Mouse (Mus musculus) stomach, postnatal 0 days (tissue): ENCODE measurements around the gene Spout1. TPM values are rescaled to one million over a fixed set of nuclear protein-coding genes. Genes with fewer than 3 reads are reported as not detected.
"Not testable (repeated sequence)": the region's sequence is repeated elsewhere in the genome, so short reads cannot be mapped to it uniquely, and the experiment has no call there.

ENCODE experiments used
- ATAC-seq: fragments of 200-750 bp; cut with Nextera tagmentation; 2 replicates; pipeline ENCODE4 v1.8.0; 2017; ENCODE audit not compliant: low FRiP score, low TSS enrichment
- DNase-seq: peaks from one replicate; pipeline ENCODE4 v3.0.0-alpha.2; 2016; ENCODE audit warnings: low spot score
- H3K27ac ChIP-seq: fragments of 300-500 bp; sonication (generic); replicated peaks from 2 replicates; pipeline ENCODE4 v1.5.1; 2014; ENCODE audit warnings: mild to moderate bottlenecking, control low read depth
- H3K27me3 ChIP-seq: fragments of 300-500 bp; sonication (generic); 2 replicates; pipeline ENCODE4 v1.6.1; 2014; ENCODE audit warnings: low read length; ENCODE audit not compliant: control insufficient read depth, insufficient read depth
- H3K36me3 ChIP-seq: fragments of 300-500 bp; sonication (generic); 2 replicates; pipeline ENCODE4 v1.6.1; 2014; ENCODE audit warnings: low read length, mixed read lengths; ENCODE audit not compliant: control insufficient read depth, insufficient read depth
- H3K4me1 ChIP-seq: fragments of 300-500 bp; sonication (generic); replicated peaks from 2 replicates; pipeline ENCODE4 v1.6.1; 2014; ENCODE audit warnings: antibody characterized with exemption; ENCODE audit not compliant: control insufficient read depth, insufficient read depth
- H3K4me2 ChIP-seq: fragments of 300-500 bp; sonication (generic); replicated peaks from 2 replicates; pipeline ENCODE4 v1.6.1; 2014; ENCODE audit warnings: low read depth, mild to moderate bottlenecking, control low read depth, moderate library complexity
- H3K4me3 ChIP-seq: fragments of 300-500 bp; sonication (generic); 2 replicates; pipeline ENCODE4 v1.5.1; 2014; ENCODE audit warnings: low read depth, low read length, control low read depth
- H3K9ac ChIP-seq: fragments of 300-500 bp; sonication (generic); 2 replicates; pipeline ENCODE4 v1.6.1; 2014; ENCODE audit warnings: mild to moderate bottlenecking, low read length, control low read depth, mixed read lengths
- H3K9me3 ChIP-seq: fragments of 300-500 bp; sonication (generic); 2 replicates; pipeline ENCODE4 v1.6.1; 2016; ENCODE audit warnings: low read length; ENCODE audit not compliant: control insufficient read depth
- CTCF ChIP-seq: IDR thresholded peaks from 2 replicates; pipeline ENCODE4 v1.5.1; 2016; ENCODE audit warnings: antibody characterized with exemption, low read depth, mild to moderate bottlenecking, moderate library complexity
- EP300 ChIP-seq: optimal IDR thresholded peaks from 2 replicates; pipeline ENCODE3; 2016; ENCODE audit warnings: antibody characterized with exemption
- WGBS: fragments of 180-500 bp; shearing (Covaris S2); extraction: QIAGEN DNeasy Blood & Tissue Kit; methylation state at CpG from one replicate; pipeline ENCODE4 v1.1.7; 2014; 5-methylcytosine and 5-hydroxymethylcytosine counted together
- polyA plus RNA-seq: library from polyadenylated mRNA; unstranded; fragments of >200 nt; fragmentation: Nextera tagmentation; extraction: Ambion mirVana; gene quantifications from 2 replicates; pipeline ENCODE4 v1.2.1, GENCODE M21; 2015

Gene Spout1
- polyA plus RNA-seq, 1 experiment from 2014 or later, result 24.0 TPM

- no peak for DNase-seq
- H3K9ac ChIP-seq, result no peak overlapping the region
- no peak overlapping the region for H3K4me2 ChIP-seq
- no peaks in the 10 kb centered on the region for H3K27me3 ChIP-seq
- H3K9me3 ChIP-seq, result no peaks in the 10 kb centered on the region
- H3K36me3 ChIP-seq, result no peaks in the 10 kb centered on the region
- WGBS, result 76% methylated on average over 6 of the region's 6 CpGs
- H3K4me1 ChIP-seq, result no peaks in the 10 kb centered on the region
- no peak overlapping the region for H3K27ac ChIP-seq
- no peak overlapping the region for H3K4me3 ChIP-seq
- ATAC-seq, result no peak
- TF ChIP-seq CTCF (no peak), EP300 (no peak)
Observed at GRCm38 (mm10) chr2:30185276-30185675, 7.0 kb upstream of the Spout1 start.

- H3K4me1 ChIP-seq, result no peaks in the 10 kb centered on the region
- TF ChIP-seq EP300 (no peak), CTCF (no peak)
- ATAC-seq, result no peak
- no peak overlapping the region for H3K9ac ChIP-seq
- 71% methylated on average over 3 of the region's 3 CpGs for WGBS
- no peak overlapping the region for H3K4me2 ChIP-seq
- H3K27ac ChIP-seq, result no peak overlapping the region
- no peaks in the 10 kb centered on the region for H3K9me3 ChIP-seq
- no peak overlapping the region for H3K4me3 ChIP-seq
- no peaks in the 10 kb centered on the region for H3K36me3 ChIP-seq
- DNase-seq, result no peak
- no peaks in the 10 kb centered on the region for H3K27me3 ChIP-seq
Observed at GRCm38 (mm10) chr2:30183721-30184120, 5.5 kb upstream of the Spout1 start.

- Histone ChIP-seq H3K4me1 (peaks cover 3% of the 10 kb centered on the region; the same call in 1 of the 2 replicates), H3K27me3 (no peaks in the 10 kb centered on the region), H3K36me3 (no peaks in the 10 kb centered on the region), H3K27ac (no peak overlapping the region), H3K9me3 (no peaks in the 10 kb centered on the region), H3K4me2 (no peak overlapping the region), H3K4me3 (no peak overlapping the region), H3K9ac (no peak overlapping the region)
- no peak for TF ChIP-seq EP300
- TF ChIP-seq CTCF, result no peak
- WGBS, result 73% methylated on average over 2 of the region's 2 CpGs
- DNase-seq (no peak), ATAC-seq (no peak)
Observed at GRCm38 (mm10) chr2:30182424-30182823, 4.2 kb upstream of the Spout1 start.

- WGBS, result 48% methylated on average over 7 of the region's 7 CpGs
- peak; percentile 20; the same call in 1 of the 2 replicates for TF ChIP-seq CTCF
- not testable (repeated sequence) for H3K27ac ChIP-seq
Observed at GRCm38 (mm10) chr2:30178711-30179110, 452 bp upstream of the Spout1 start.

GRCm38 (mm10) chr2:30176561-30176960 is 1.7 kb downstream of the Spout1 start:
- TF ChIP-seq EP300 (no peak), CTCF (no peak)
- H3K4me1 ChIP-seq, result peaks cover 9% of the 10 kb centered on the region
- H3K27ac ChIP-seq, result no peak overlapping the region
- no peak for DNase-seq
- ATAC-seq, result no peak
- WGBS, result 98% methylated on average over 2 of the region's 2 CpGs
- no peak overlapping the region for H3K9ac ChIP-seq
- no peak overlapping the region for H3K4me3 ChIP-seq
- H3K27me3 ChIP-seq, result no peaks in the 10 kb centered on the region
- no peaks in the 10 kb centered on the region for H3K9me3 ChIP-seq
- peaks cover 17% of the 10 kb centered on the region; the same call in 1 of the 2 replicates for H3K36me3 ChIP-seq
- no peak overlapping the region for H3K4me2 ChIP-seq

More at GRCm38 (mm10) chr2:30178711-30179110, 452 bp upstream of the Spout1 start:
- not testable (repeated sequence) for H3K9ac ChIP-seq, H3K4me1 ChIP-seq, H3K27me3 ChIP-seq, H3K9me3 ChIP-seq, ATAC-seq, DNase-seq
- Histone ChIP-seq H3K4me3 (peak overlapping the region; percentile 62), H3K36me3 (peaks cover 14% of the 10 kb centered on the region; the same call in 1 of the 2 replicates), H3K4me2 (peak overlapping the region; percentile 91)

GRCm38 (mm10) chr2:30175897-30176296 is 2.4 kb downstream of the Spout1 start:
- Histone ChIP-seq H3K4me1 (peaks cover 9% of the 10 kb centered on the region), H3K27me3 (no peaks in the 10 kb centered on the region), H3K9ac (no peak overlapping the region), H3K4me3 (no peak overlapping the region), H3K27ac (no peak overlapping the region), H3K4me2 (no peak overlapping the region), H3K36me3 (peaks cover 17% of the 10 kb centered on the region; the same call in 1 of the 2 replicates), H3K9me3 (no peaks in the 10 kb centered on the region)
- TF ChIP-seq EP300, result no peak
- peak; percentile 54 for TF ChIP-seq CTCF
- 81% methylated on average over 8 of the region's 8 CpGs for WGBS
- ATAC-seq (no peak), DNase-seq (no peak)
